Mouse (Mus musculus) stomach, postnatal 0 days (tissue): ENCODE results near the gene Tmem39b.

Experiments used
- CTCF ChIP-seq: IDR thresholded peaks from 2 replicates; pipeline ENCODE4 v1.5.1; 2016; ENCODE audit warnings: antibody characterized with exemption, low read depth, mild to moderate bottlenecking, moderate library complexity
- EP300 ChIP-seq: optimal IDR thresholded peaks from 2 replicates; pipeline ENCODE3; 2016; ENCODE audit warnings: antibody characterized with exemption

GRCm38 (mm10) chr4:129743010-129743390 lies 46.4 kb upstream of the Tmem39b start:
- no peak for TF ChIP-seq CTCF
- TF ChIP-seq EP300: no peak
